Mouse (Mus musculus): Measurements from ENCODE around the gene Grik2. TPM values are rescaled to one million over a fixed set of nuclear protein-coding genes. Genes with fewer than 3 reads are reported as not detected.

The Grik2 gene
- total and polyA plus RNA-seq, 2 experiments from 2014 or later: 0.15 to 0.30 TPM

GRCm38 (mm10) chr10:49782741-49783691 is 5.5 kb downstream of the Grik2 start:
- Histone ChIP-seq H3K4me3 (ENCODE audit: low read depth, low read length) (peak overlapping the region; percentile 56), H3K4me1 (ENCODE audit: control insufficient read depth, insufficient read depth) (no peaks in the 10 kb centered on the region), H3K27me3 (ENCODE audit: control insufficient read depth, insufficient read depth, low read length) (peaks cover 15% of the 10 kb centered on the region), H3K9ac (replicated peaks; ENCODE audit: low read depth, low read length) (no peak overlapping the region; the same call in 1 of the 2 replicates), H3K27ac (ENCODE audit: low read depth) (no peak overlapping the region), H3K9me3 (replicated peaks; ENCODE audit: control insufficient read depth, low read length) (no peaks in the 10 kb centered on the region), H3K4me2 (ENCODE audit: low read depth, low read length) (peak overlapping the region; percentile 86), H3K36me3 (replicated peaks; ENCODE audit: control insufficient read depth, insufficient read depth, low read length) (no peaks in the 10 kb centered on the region)
- under 1% methylated on average over 44 of the region's 44 CpGs for WGBS
- TF ChIP-seq CTCF (IDR thresholded peaks at IDR 0.05; ENCODE audit: low read depth) (no peak), EP300 (IDR thresholded peaks at IDR 0.05; ENCODE audit: low read depth) (no peak)
- ATAC-seq (ENCODE audit: insufficient read depth, low read depth) (no peak; the same call in 1 of the 2 replicates), DNase-seq (ENCODE audit: low spot score) (no peak)

- TF ChIP-seq EP300 (IDR thresholded peaks at IDR 0.05; ENCODE audit: low read depth) (no peak), CTCF (IDR thresholded peaks at IDR 0.05; ENCODE audit: low read depth) (no peak)
Observed at GRCm38 (mm10) chr10:49782061-49782460, 6.5 kb downstream of the Grik2 start.

GRCm38 (mm10) chr10:49780430-49780829 is 8.1 kb downstream of the Grik2 start:
- no peak for TF ChIP-seq EP300 (IDR thresholded peaks at IDR 0.05; ENCODE audit: low read depth)
- TF ChIP-seq CTCF (IDR thresholded peaks at IDR 0.05; ENCODE audit: low read depth): no peak
- no peaks in the 10 kb centered on the region for H3K36me3 ChIP-seq (replicated peaks; ENCODE audit: control insufficient read depth, insufficient read depth, low read length)
- peaks cover 14% of the 10 kb centered on the region for H3K27me3 ChIP-seq (ENCODE audit: control insufficient read depth, insufficient read depth, low read length)
- no peak overlapping the region for H3K9ac ChIP-seq (replicated peaks; ENCODE audit: low read depth, low read length)
- ATAC-seq (ENCODE audit: insufficient read depth, low read depth) (no peak), DNase-seq (ENCODE audit: low spot score) (no peak)
- no peaks in the 10 kb centered on the region for H3K4me1 ChIP-seq (ENCODE audit: control insufficient read depth, insufficient read depth)
- 77% methylated on average over 2 of the region's 2 CpGs for WGBS
- no peaks in the 10 kb centered on the region for H3K9me3 ChIP-seq (replicated peaks; ENCODE audit: control insufficient read depth, low read length)
- H3K4me3 ChIP-seq (ENCODE audit: low read depth, low read length): no peak overlapping the region
- no peak overlapping the region for H3K4me2 ChIP-seq (ENCODE audit: low read depth, low read length)
- H3K27ac ChIP-seq (ENCODE audit: low read depth): no peak overlapping the region

More at GRCm38 (mm10) chr10:49782061-49782460, 6.5 kb downstream of the Grik2 start:
- H3K4me1 ChIP-seq (ENCODE audit: control insufficient read depth, insufficient read depth): no peaks in the 10 kb centered on the region
- H3K27ac ChIP-seq (ENCODE audit: low read depth): no peak overlapping the region
- H3K4me2 ChIP-seq (ENCODE audit: low read depth, low read length): peak overlapping the region; percentile 86
- no peaks in the 10 kb centered on the region for H3K36me3 ChIP-seq (replicated peaks; ENCODE audit: control insufficient read depth, insufficient read depth, low read length)
- no peaks in the 10 kb centered on the region for H3K9me3 ChIP-seq (replicated peaks; ENCODE audit: control insufficient read depth, low read length)
- WGBS: 12% methylated on average over 7 of the region's 7 CpGs
- DNase-seq (ENCODE audit: low spot score): no peak
- peaks cover 14% of the 10 kb centered on the region for H3K27me3 ChIP-seq (ENCODE audit: control insufficient read depth, insufficient read depth, low read length)
- H3K4me3 ChIP-seq (ENCODE audit: low read depth, low read length): peak overlapping the region; percentile 56
- no peak overlapping the region for H3K9ac ChIP-seq (replicated peaks; ENCODE audit: low read depth, low read length)
- no peak for ATAC-seq (ENCODE audit: insufficient read depth, low read depth)

GRCm38 (mm10) chr10:49768897-49769296 is 19.7 kb downstream of the Grik2 start:
- Histone ChIP-seq H3K4me2 (ENCODE audit: low read depth, low read length) (no peak overlapping the region), H3K9ac (replicated peaks; ENCODE audit: low read depth, low read length) (no peak overlapping the region)
- no peak for ATAC-seq (ENCODE audit: insufficient read depth, low read depth)

GRCm38 (mm10) chr10:49767556-49767955 is 21.0 kb downstream of the Grik2 start:
- DNase-seq (ENCODE audit: low spot score) (no peak), ATAC-seq (ENCODE audit: insufficient read depth, low read depth) (no peak)
- Histone ChIP-seq H3K36me3 (replicated peaks; ENCODE audit: control insufficient read depth, insufficient read depth, low read length) (no peaks in the 10 kb centered on the region), H3K27ac (ENCODE audit: low read depth) (no peak overlapping the region), H3K9me3 (replicated peaks; ENCODE audit: control insufficient read depth, low read length) (no peaks in the 10 kb centered on the region), H3K4me1 (ENCODE audit: control insufficient read depth, insufficient read depth) (no peaks in the 10 kb centered on the region), H3K4me2 (ENCODE audit: low read depth, low read length) (no peak overlapping the region), H3K27me3 (ENCODE audit: control insufficient read depth, insufficient read depth, low read length) (no peaks in the 10 kb centered on the region), H3K9ac (replicated peaks; ENCODE audit: low read depth, low read length) (no peak overlapping the region), H3K4me3 (ENCODE audit: low read depth, low read length) (no peak overlapping the region)
- WGBS: 70% methylated on average over 2 of the region's 2 CpGs
- TF ChIP-seq CTCF (IDR thresholded peaks at IDR 0.05; ENCODE audit: low read depth): no peak

More at GRCm38 (mm10) chr10:49768897-49769296, 19.7 kb downstream of the Grik2 start:
- TF ChIP-seq CTCF (IDR thresholded peaks at IDR 0.05; ENCODE audit: low read depth) (no peak), EP300 (IDR thresholded peaks at IDR 0.05; ENCODE audit: low read depth) (no peak)
- H3K9me3 ChIP-seq (replicated peaks; ENCODE audit: control insufficient read depth, low read length): no peaks in the 10 kb centered on the region
- no peaks in the 10 kb centered on the region for H3K36me3 ChIP-seq (replicated peaks; ENCODE audit: control insufficient read depth, insufficient read depth, low read length)
- DNase-seq (ENCODE audit: low spot score): no peak
- no peaks in the 10 kb centered on the region for H3K4me1 ChIP-seq (ENCODE audit: control insufficient read depth, insufficient read depth)
- H3K4me3 ChIP-seq (ENCODE audit: low read depth, low read length): no peak overlapping the region
- no peak overlapping the region for H3K27ac ChIP-seq (ENCODE audit: low read depth)
- H3K27me3 ChIP-seq (ENCODE audit: control insufficient read depth, insufficient read depth, low read length): no peaks in the 10 kb centered on the region

Measured in heart, postnatal 0 days (tissue).